Mouse (Mus musculus) liver, adult 2 months (tissue): ENCODE results near the gene G6pc.

Experiments used
- CTCF ChIP-seq: fragments of 200-500 bp; IDR thresholded peaks from 2 replicates; pipeline ENCODE4 v1.5.1; 2011; ENCODE audit warnings: low read depth, low read length, control low read depth
- POLR2A ChIP-seq: fragments of 200-500 bp; IDR thresholded peaks from 2 replicates; pipeline ENCODE4 v1.6.1; 2011; ENCODE audit warnings: low read length, control low read depth; ENCODE audit not compliant: insufficient read depth; ENCODE audit errors: extremely low read depth

DNA sequence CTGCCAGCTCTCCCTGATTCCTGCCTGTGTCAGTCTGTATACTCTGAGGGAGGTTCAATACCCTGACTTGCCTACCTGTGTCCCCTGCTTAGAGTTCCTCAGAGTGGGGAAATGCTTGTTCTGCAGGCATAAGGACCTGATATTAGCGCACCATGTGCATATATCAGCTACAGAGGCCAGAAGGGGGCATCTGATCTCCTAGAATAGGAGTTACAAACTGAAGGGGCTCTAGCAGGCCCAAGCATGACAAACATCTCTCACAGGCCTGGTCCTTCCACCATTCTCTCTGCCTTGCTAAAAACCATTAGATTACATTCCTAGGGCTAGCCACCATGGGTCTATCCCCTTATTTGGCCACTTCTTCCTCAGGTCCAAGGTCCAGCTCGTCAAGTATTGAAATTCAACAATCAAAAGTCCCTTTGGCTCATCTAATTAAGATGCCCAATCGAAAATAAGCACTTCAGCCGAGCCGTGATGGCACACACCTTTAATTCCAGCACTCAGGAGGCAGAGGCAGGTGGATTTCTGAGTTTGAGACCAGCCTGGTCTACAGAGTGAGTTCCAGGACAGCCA lies 12.8 kb upstream of the G6pc start:
- no peak for TF ChIP-seq CTCF
- TF ChIP-seq POLR2A = no peak
